Mouse (Mus musculus) gastrocnemius, postnatal 14 days (tissue): ENCODE results near the gene Usp34. TPM values are rescaled to one million over a fixed set of nuclear protein-coding genes. Genes with fewer than 3 reads are reported as not detected.
"Not testable (repeated sequence)": the region's sequence is repeated elsewhere in the genome, so short reads cannot be mapped to it uniquely, and the experiment has no call there.

ENCODE experiments used
- DNase-seq: peaks from one replicate; pipeline ENCODE4 v3.0.0; 2021; ENCODE audit warnings: mixed read lengths
- intact Hi-C: fragments of 180-260 bp; cut with DNase I; formaldehyde crosslinking; loops from one replicate; pipeline ENCODE4 v1.15.1; 2025; ENCODE audit warnings: low total_unique reads
- total RNA-seq, 2 experiments: library from RNA; stranded (reverse); gene quantifications; 2 replicates each; pipeline ENCODE4 v1.2.3; 2021

The Usp34 gene
- total RNA-seq, 2 experiments from 2014 or later, result 31.6 to 31.7 TPM

GRCm38 (mm10) chr11:23329413-23329812, 22.7 kb downstream of the Usp34 start:
- intact Hi-C loops, result no loop called here
- DNase-seq, result no peak

- intact Hi-C loops, result no loop called here
- DNase-seq, result no peak
These were observed 25.4 kb downstream of the Usp34 start for GRCm38 (mm10) chr11:23332136-23332535.

GRCm38 (mm10) chr11:23335160-23335559, 28.5 kb downstream of the Usp34 start:
- DNase-seq, result no peak
- intact Hi-C loops, result no loop called here

- DNase-seq, intact Hi-C loops: not testable (repeated sequence)
These were observed 50.5 kb downstream of the Usp34 start for GRCm38 (mm10) chr11:23357226-23357625.

GRCm38 (mm10) chr11:23359687-23360235, 53.1 kb downstream of the Usp34 start:
- intact Hi-C loops, result loop anchor here (10.0 kb wide), 1 partner anchor 105 kb away; no protein-coding TSS in a partner anchor
- not testable (repeated sequence) for DNase-seq

GRCm38 (mm10) chr11:23362305-23362704, 55.6 kb downstream of the Usp34 start:
- no peak for DNase-seq
- intact Hi-C loops, result loop anchor here (10.0 kb wide), 1 partner anchor 102 kb away; no protein-coding TSS in a partner anchor

- DNase-seq, result no peak
- intact Hi-C loops, result loop anchor here (10.0 kb wide), 1 partner anchor 100 kb away; no protein-coding TSS in a partner anchor
These were observed 57.7 kb downstream of the Usp34 start for GRCm38 (mm10) chr11:23364348-23364747.

- intact Hi-C loops, result no loop called here
These were observed 65.3 kb downstream of the Usp34 start for GRCm38 (mm10) chr11:23372032-23372431.

GRCm38 (mm10) chr11:23372490-23372889, 65.8 kb downstream of the Usp34 start:
- no peak for DNase-seq
- intact Hi-C loops, result no loop called here

More at GRCm38 (mm10) chr11:23372032-23372431, 65.3 kb downstream of the Usp34 start:
- no peak for DNase-seq

- DNase-seq, result no peak
- intact Hi-C loops, result no loop called here
These were observed 73.4 kb downstream of the Usp34 start for GRCm38 (mm10) chr11:23380055-23380454.

- intact Hi-C loops, result no loop called here
- no peak for DNase-seq
These were observed 73.9 kb downstream of the Usp34 start for GRCm38 (mm10) chr11:23380595-23380994.

GRCm38 (mm10) chr11:23382787-23383186, 76.1 kb downstream of the Usp34 start:
- DNase-seq, result no peak

GRCm38 (mm10) chr11:23389649-23390048, 83.0 kb downstream of the Usp34 start:
- DNase-seq, result no peak
- intact Hi-C loops, result no loop called here

More at GRCm38 (mm10) chr11:23382787-23383186, 76.1 kb downstream of the Usp34 start:
- intact Hi-C loops, result no loop called here

- no peak for DNase-seq
- intact Hi-C loops, result no loop called here
These were observed 85.9 kb downstream of the Usp34 start for GRCm38 (mm10) chr11:23392567-23392966.

GRCm38 (mm10) chr11:23396608-23397007, 89.9 kb downstream of the Usp34 start:
- intact Hi-C loops, result no loop called here
- no peak for DNase-seq

GRCm38 (mm10) chr11:23400978-23401776, 94.5 kb downstream of the Usp34 start:
- no peak for DNase-seq
- intact Hi-C loops, result no loop called here

GRCm38 (mm10) chr11:23428301-23428700, 121.6 kb downstream of the Usp34 start:
- intact Hi-C loops, result no loop called here
- no peak for DNase-seq

- no peak for DNase-seq
- intact Hi-C loops, result no loop called here
These were observed 123.3 kb downstream of the Usp34 start for GRCm38 (mm10) chr11:23430013-23430412.

GRCm38 (mm10) chr11:23436076-23436475, 129.4 kb downstream of the Usp34 start:
- no peak for DNase-seq
- intact Hi-C loops, result no loop called here

GRCm38 (mm10) chr11:23465862-23466261, 159.2 kb downstream of the Usp34 start:
- DNase-seq, result not testable (repeated sequence)
- intact Hi-C loops, result loop anchor here (10.0 kb wide), 1 partner anchor 101 kb away; no protein-coding TSS in a partner anchor

- intact Hi-C loops, result no loop called here
These were observed 183.3 kb downstream of the Usp34 start for GRCm38 (mm10) chr11:23489955-23490354.

More at GRCm38 (mm10) chr11:23489955-23490354, 183.3 kb downstream of the Usp34 start:
- no peak for DNase-seq
